Mouse (Mus musculus) urinary bladder, postnatal 10 days (tissue): ENCODE data around the gene Morn2.

Experiments used
- DNase-seq: peaks from one replicate; pipeline ENCODE4 v3.0.0; 2022; ENCODE audit warnings: low spot score

The Morn2 gene

DNA sequence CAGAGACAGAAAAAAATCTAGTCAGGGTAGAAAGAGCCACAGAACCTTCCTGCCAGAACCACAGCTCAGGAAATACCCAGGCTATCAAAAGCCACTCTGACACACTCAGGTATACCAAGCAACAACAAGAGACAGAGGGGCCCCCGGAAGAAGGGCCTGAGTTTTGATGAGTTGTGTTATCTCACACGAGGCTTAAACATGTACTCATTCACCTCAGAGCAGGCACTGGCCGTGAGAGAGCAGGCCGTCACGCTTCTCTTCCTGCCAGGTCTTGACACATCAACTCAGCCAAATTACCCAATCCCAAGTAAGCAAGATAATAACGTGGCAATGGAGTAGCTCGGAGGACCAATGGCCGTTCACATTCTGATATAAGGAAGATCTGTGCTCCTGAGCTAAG lies 33.7 kb downstream of the Morn2 start:
- DNase-seq = no peak

DNA sequence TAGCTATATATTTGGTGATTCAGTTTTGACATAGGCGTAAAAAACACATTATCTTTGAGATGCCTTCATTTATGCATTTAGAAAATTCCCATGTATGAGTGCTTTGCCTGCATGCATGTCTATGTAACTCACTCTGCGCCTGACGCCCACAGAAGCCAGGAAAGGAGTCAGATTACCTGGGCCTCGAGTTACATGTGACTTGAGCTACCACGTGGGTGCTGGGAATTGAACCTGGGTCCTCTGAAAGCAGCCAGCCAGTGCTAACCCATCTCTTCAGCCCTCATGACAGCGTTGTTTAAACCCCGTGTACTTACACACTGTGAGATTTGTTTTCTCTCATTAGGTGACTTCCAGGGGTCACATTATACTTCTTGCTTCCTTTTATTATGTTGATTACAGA lies 34.5 kb downstream of the Morn2 start:
- no peak for DNase-seq

DNA sequence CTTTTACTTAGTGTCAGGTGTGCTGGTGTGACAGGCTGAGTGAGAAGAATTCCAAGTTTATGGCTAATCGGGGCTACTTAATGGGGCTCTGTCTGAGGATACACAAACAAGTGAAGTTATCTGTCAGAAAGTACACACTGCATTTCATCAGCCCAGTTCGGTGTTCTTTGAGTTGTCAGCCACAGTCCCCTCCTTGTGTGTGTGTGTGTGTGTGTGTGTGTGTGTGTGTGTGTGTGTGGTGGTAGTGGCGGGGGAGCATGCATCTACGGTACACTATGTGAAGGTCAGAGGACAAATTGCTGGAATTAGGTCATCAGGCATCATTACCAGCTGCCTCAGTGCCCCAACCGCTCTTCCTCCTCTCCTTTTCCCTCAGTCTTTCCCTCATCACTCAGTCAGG lies 35.5 kb downstream of the Morn2 start:
- DNase-seq = no peak

DNA sequence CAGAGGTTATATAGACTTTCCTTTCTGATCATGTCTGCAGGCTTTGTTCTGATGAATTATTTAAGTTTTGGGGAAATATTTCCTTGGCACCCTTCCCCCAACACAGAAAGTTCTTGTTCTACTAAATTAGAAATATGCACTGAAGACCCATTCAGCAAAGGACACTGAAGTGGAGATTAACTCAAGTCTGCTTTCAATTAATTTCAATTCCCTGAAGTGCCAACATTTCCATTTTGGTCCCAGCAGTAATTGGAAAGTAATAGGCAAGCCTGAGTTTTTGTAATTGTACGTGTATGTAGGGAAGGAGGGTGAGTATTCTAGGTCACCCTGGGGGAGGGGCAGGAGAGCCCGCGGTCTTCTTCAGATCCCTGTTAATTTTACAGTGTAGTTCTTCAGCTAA lies 36.4 kb downstream of the Morn2 start:
- DNase-seq = no peak

DNA sequence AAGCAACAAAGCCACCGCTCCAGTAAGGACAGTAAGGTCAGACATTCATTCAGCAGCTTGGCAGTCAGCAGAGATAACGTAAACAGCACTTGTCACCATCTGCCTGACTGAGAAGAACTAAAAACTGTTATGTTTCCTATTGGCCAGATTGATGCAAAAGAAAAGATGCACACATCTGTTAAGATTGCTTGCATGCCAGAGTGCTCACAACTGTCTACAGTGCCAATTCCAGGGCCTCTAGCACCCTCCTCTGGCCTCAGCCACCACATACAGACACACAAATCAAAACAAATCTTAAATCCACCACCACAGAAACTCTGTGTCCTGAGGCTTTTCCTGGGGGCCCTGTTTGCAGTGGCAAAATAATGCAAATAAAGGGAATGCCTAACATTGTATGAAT lies 42.4 kb downstream of the Morn2 start:
- no peak for DNase-seq

DNA sequence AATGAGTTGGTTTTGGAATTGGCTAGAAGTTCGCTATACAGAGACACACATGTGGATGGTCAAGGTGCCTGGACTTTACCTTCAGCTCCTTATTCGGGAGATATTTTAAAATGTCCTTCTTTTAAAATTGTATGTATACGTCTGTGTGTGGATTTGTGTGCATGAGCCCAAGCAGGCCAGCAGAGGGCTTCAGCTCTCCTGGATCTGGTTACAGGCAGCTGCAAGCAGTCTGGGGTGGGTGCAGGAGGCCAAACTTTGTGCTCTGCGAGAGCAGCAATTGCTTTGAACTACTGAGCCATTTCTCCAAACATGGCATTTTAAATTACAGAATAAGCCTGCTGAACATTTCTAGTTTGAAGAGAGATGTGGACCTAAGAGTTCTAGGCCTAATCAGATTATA lies 55.3 kb downstream of the Morn2 start:
- no peak for DNase-seq

DNA sequence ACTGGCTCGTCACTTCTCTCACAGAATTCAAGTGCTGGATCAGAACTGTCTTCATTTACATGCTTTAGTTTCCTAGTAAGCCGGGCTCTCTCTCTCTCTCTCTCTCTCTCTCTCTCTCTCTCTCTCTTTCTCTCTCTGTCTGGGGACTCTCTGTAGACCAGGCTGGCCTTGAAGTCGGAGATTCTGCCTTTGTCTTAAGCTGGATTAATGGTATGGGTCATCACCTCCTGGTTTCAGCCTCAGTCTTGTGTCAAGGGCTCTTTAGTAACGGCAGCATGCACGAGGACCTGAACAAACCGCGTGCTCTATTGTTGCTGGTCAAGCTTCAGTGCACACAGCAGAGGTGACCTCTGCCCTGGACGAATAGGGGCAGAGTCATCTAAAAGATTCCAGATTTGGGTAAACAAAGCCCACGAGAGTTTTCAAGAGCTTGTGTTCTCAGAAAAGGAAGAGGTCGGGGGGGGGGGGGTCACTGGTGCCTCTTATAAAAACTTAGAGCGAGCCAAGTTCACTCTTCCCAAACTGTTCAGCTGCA lies 56.7 kb downstream of the Morn2 start:
- DNase-seq = no peak
